Mouse (Mus musculus): ENCODE data around the gene Mettl23.

DNA sequence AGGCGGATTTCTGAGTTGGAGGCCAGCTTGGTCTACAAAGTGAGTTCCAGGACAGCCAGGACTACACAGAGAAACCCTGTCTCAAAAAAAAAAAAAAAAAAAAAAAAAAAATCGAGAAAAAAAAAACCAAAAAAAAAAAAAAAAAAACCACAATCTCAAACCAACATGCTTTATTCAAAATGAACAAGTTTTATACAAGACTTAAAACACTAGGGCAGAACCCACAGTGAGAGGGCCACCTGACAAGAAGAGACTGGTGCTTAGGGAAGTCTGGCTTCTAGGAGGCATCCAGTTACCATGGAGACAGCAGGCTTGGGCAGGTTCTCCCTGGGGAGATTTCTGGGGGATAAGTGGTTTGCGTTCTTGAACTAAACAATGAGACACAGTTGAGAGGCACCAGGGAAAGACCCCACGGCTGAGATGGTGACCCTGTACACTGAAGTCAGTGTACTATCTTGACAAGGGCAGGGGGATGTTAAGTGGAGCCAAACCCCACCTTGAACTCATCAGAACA is 10.8 kb upstream of the Mettl23 start:
- TF ChIP-seq POLR2A (IDR thresholded peaks at IDR 0.05; ENCODE audit: low read depth, low read length): no peak
- no peak for TF ChIP-seq CTCF (IDR thresholded peaks at IDR 0.05; ENCODE audit: extremely low read depth, insufficient read depth, insufficient read length, insufficient replicate concordance)
